Mouse (Mus musculus) lung, embryonic 15.5 days (tissue): ENCODE data around the gene Ndufs2. TPM values are rescaled to one million over a fixed set of nuclear protein-coding genes. Genes with fewer than 3 reads are reported as not detected.

Source experiments
- ATAC-seq: fragments of 200-750 bp; cut with Nextera tagmentation; 2 replicates; pipeline ENCODE4 v1.8.0; 2017; ENCODE audit warnings: moderate number of reproducible peaks, borderline replicate concordance; ENCODE audit not compliant: low FRiP score, low TSS enrichment; ENCODE audit errors: extremely low read depth
- H3K27ac ChIP-seq: fragments of 300-500 bp; sonication (generic); 2 replicates; pipeline ENCODE4 v1.5.1; 2015; ENCODE audit warnings: moderate library complexity, mild to moderate bottlenecking, inconsistent platforms
- H3K27me3 ChIP-seq: fragments of 300-500 bp; sonication (generic); 2 replicates; pipeline ENCODE4 v1.6.1; 2015; ENCODE audit warnings: inconsistent platforms
- H3K36me3 ChIP-seq: fragments of 300-500 bp; sonication (generic); 2 replicates; pipeline ENCODE4 v1.6.1; 2015; ENCODE audit warnings: inconsistent platforms
- H3K4me1 ChIP-seq: fragments of 300-500 bp; sonication (generic); 2 replicates; pipeline ENCODE4 v1.6.1; 2015; ENCODE audit warnings: inconsistent platforms
- H3K4me2 ChIP-seq: fragments of 300-500 bp; sonication (generic); 2 replicates; pipeline ENCODE4 v1.6.1; 2015; ENCODE audit warnings: inconsistent platforms, mild to moderate bottlenecking, moderate library complexity
- H3K4me3 ChIP-seq: fragments of 300-500 bp; sonication (generic); 2 replicates; pipeline ENCODE4 v1.5.1; 2015; ENCODE audit warnings: mild to moderate bottlenecking, inconsistent platforms
- H3K9ac ChIP-seq: fragments of 300-500 bp; sonication (generic); 2 replicates; pipeline ENCODE4 v1.6.1; 2015; ENCODE audit warnings: inconsistent platforms
- H3K9me3 ChIP-seq: fragments of 300-500 bp; sonication (generic); 2 replicates; pipeline ENCODE4 v1.6.1; 2016; ENCODE audit warnings: inconsistent platforms
- WGBS: fragments of 180-500 bp; shearing (Covaris S2); methylation state at CpG from one replicate; pipeline ENCODE4 v1.1.7; 2015; 5-methylcytosine and 5-hydroxymethylcytosine counted together
- polyA plus RNA-seq: library from polyadenylated mRNA; unstranded; fragments of >200 nt; fragmentation: Nextera tagmentation; extraction: Ambion mirVana; gene quantifications from 2 replicates; pipeline ENCODE4 v1.2.1, GENCODE M21; 2015

Gene Ndufs2
- polyA plus RNA-seq, 1 experiment from 2014 or later: 241 TPM

DNA sequence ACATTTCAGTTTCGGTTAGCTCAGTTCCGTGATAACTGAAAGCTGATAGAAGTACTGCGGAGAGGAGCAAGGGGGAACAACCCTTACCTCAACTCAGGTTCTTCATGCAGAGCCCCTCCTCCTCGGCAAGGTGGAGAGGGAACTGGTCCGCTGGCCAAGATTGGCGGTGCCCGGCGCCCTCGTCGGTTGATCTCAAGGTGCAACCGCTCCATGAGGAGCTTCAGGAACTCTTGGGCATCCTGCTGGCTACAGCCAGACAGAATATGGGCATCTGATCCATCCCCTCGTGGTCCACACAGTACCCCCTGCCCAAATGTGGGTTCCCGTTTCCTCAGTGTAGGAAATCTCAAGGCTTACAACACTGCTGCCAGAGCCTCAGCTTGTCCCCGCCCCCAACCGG, 33.3 kb upstream of the Ndufs2 start:
- no peak for ATAC-seq
- no peaks in the 10 kb centered on the region for H3K9me3 ChIP-seq
- 91% methylated on average over 15 of the region's 15 CpGs for WGBS
- peaks cover 34% of the 10 kb centered on the region for H3K4me1 ChIP-seq
- no peak overlapping the region for H3K4me3 ChIP-seq
- no peak overlapping the region for H3K9ac ChIP-seq
- no peaks in the 10 kb centered on the region for H3K27me3 ChIP-seq
- peaks cover 54% of the 10 kb centered on the region for H3K36me3 ChIP-seq
- H3K4me2 ChIP-seq: no peak overlapping the region
- no peak overlapping the region for H3K27ac ChIP-seq

DNA sequence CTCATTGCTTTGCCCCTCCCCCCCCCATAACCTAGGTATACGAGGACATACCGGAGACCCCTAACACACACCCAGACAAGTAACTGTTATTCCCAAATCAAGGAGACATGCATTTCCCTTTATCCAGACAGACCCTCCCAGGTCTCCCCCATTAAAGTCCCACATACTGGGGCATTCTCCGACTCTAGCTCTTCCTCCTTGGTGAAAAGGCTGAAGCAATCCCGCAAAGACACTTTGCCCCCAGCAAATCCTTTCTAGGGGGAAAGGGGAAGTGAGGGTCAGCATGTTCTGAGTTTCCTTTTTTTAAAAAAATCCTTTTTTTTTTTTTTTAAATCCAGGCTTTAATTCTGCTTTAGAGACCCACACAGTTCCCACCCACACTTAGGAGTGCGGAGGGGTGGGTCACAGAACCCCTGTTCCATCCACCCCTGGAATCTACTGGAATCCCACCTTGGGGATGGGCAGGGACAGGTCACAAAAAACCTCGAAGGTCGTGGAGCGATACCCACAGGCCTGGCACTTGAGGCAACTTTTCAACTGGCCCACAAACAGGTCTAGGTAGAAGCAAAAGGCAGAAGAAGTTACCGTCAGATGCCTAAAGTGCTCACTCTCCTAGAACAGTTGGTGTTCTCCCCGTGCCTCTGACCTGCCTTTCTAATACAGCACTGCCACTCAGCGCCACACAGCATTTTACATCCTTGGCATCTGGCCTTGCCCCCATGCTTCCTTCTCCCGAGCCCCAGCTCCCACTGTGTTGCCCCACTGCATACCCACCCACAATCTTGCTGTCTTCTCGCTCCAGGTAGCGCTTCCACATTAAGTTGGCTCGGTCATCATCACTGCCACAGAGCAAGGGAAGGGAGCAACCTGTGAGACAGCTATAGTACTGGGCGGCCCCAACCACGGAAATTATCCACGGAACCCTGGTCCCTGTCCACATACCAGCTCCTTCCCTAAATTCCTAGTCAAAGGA, 32.3 kb upstream of the Ndufs2 start:
- H3K4me3 ChIP-seq: no peak overlapping the region
- no peak for ATAC-seq
- no peak overlapping the region for H3K9ac ChIP-seq
- no peak overlapping the region for H3K27ac ChIP-seq
- peaks cover 36% of the 10 kb centered on the region for H3K4me1 ChIP-seq
- no peaks in the 10 kb centered on the region for H3K9me3 ChIP-seq
- H3K27me3 ChIP-seq: no peaks in the 10 kb centered on the region
- 92% methylated on average over 18 of the region's 18 CpGs for WGBS
- H3K4me2 ChIP-seq: no peak overlapping the region
- peaks cover 47% of the 10 kb centered on the region for H3K36me3 ChIP-seq

DNA sequence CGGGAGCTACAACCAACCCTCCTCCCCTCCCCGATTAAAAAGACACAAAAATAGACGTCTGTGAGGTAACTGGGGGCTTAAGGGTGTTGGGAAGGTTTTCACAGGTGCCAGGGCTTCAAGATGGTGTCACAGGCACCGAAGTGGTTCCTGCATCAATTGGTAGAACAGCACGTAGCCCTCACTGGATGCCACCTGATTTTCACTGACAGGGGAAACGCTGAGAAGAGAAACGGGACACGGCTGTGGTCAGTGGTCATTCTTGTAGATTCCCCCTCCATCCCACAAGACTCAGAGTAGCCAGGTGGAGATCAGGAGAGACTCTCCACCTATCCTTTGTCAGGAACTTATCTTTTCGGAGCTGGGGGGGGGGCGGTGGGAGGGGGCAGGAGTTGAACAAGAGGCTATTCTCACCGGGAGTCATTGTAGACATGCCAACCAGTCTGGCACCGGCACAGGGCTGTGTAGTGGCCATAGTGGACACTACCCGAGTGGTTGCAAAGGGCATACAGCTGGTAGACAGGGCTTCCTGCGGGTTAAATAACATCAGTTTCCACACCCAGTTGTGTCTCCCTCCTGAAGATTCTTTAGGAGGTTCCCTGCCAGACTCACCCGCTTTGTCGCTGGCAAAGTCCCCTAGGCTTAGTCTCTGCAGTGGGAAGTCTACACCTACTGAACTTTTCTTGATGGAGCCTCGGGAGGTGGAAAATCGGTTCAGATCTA, 31.1 kb upstream of the Ndufs2 start:
- H3K9me3 ChIP-seq: no peaks in the 10 kb centered on the region
- no peak for ATAC-seq
- no peak overlapping the region; the same call in 1 of the 2 replicates for H3K9ac ChIP-seq
- H3K27ac ChIP-seq: peak overlapping the region; percentile 88; the same call in 1 of the 2 replicates
- peak overlapping the region; percentile 80; the same call in 1 of the 2 replicates for H3K4me3 ChIP-seq
- H3K36me3 ChIP-seq: peaks cover 52% of the 10 kb centered on the region
- 73% methylated on average over 18 of the region's 18 CpGs for WGBS
- peak overlapping the region; percentile 86 for H3K4me2 ChIP-seq
- H3K4me1 ChIP-seq: peaks cover 29% of the 10 kb centered on the region
- H3K27me3 ChIP-seq: no peaks in the 10 kb centered on the region

DNA sequence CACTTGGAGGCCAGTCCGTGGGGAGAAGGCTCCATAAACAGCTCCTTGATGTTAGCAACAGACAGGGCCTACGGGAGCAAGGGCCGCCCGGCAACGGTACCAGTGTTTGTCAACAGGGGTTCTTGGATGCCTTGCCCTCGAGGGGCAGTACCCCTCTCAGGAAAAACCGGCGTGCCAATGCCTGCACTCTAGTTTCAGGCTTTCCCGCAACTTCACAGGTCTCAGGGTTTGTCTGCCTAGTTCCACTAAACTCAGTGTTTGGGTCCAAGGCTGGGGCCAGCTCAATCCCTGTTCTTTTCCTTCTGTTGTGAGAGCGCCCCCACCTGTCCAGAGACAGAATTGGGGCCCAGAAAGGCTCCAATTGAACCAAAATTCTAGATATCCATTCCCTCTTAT, 30.3 kb upstream of the Ndufs2 start:
- Histone ChIP-seq H3K4me3 (peak overlapping the region; percentile 80), H3K9me3 (no peaks in the 10 kb centered on the region), H3K4me2 (peak overlapping the region; percentile 86), H3K9ac (peak overlapping the region; percentile 59), H3K36me3 (peaks cover 58% of the 10 kb centered on the region), H3K27me3 (no peaks in the 10 kb centered on the region), H3K27ac (peak overlapping the region; percentile 88), H3K4me1 (peaks cover 22% of the 10 kb centered on the region)
- 0% methylated on average over 10 of the region's 10 CpGs for WGBS
- ATAC-seq: peak; percentile 55

DNA sequence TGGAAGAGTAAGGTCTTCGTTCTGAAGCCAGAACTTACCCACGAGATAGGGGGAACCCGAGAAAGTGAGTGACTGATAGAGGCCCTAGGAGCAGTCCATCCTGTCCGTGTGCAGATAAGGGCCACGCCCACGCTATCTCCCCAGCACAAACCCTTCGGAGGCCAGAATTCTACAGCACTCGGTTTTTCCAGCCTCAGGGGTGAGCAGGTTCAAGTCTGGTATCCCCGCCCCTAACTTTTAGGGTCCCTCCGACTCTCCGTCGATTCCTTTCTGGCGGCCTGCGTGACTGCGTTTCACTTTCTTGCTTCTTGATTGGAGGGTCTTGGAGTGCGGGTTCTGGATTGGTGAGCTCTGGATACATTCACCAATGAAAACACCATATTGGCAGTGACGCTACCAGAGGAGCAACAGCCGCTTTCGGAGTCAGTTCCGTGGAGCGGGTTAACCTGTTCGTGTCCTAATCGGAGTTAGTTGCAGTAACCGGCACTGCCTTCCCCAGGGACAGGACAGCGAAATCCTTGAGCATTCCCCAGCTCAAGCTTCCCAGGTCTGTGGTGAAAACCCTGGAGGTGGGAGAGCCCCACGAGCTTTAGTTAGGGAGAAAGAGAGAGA, 29.8 kb upstream of the Ndufs2 start, which contains the start of gene Ppox:
Gene Ppox, minus strand, starts transcription at position 271 of the 612 bp plus-strand sequence.
- peak within 1 kb of the TSS; percentile 75 for H3K9ac ChIP-seq
- H3K4me3 ChIP-seq: peak within 1 kb of the TSS; percentile 80
- WGBS: under 1% methylated on average over 26 of the region's 26 CpGs
- H3K27ac ChIP-seq: peak within 1 kb of the TSS; percentile 88
- H3K36me3 ChIP-seq: peaks cover 58% of the 10 kb centered on the region
- no peaks in the 10 kb centered on the region for H3K27me3 ChIP-seq
- ATAC-seq: peak; percentile 97
- no peaks in the 10 kb centered on the region for H3K9me3 ChIP-seq
- peak within 1 kb of the TSS; percentile 86 for H3K4me2 ChIP-seq
- peaks cover 18% of the 10 kb centered on the region for H3K4me1 ChIP-seq

DNA sequence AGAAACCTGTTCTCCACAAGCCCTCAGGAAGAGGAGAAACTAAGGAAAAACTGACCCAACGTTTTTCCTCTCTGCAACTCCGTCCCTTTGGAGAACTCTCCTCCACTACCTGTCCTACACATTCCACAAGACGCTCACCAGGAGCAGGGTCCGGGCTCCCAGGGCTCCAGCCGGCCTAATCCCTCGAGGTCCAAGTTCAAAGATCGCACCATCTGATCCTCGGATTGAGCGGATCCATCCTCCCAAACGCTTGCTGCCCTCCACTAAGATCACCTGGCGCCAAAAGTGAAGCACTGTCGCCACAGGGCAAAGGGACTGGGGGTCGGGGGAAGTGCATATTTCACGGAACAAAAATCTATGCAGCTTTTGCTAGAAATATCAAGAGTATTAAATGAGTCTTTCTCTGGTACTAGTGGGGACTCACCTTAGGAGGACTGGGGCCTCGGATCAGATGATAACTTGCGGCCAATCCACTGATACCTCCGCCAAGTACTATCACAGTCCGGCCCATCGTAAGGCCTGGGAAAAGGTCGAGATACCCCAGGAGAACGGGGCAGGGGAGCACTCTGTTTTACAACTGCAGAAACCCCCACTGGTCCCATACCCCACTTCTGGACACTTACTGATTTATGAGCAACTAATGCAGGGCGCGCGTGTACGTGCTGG, 29.2 kb upstream of the Ndufs2 start:
- H3K4me3 ChIP-seq: peak overlapping the region; percentile 80
- H3K4me1 ChIP-seq: peaks cover 18% of the 10 kb centered on the region
- H3K27ac ChIP-seq: peak overlapping the region; percentile 53
- no peaks in the 10 kb centered on the region for H3K27me3 ChIP-seq
- H3K36me3 ChIP-seq: peaks cover 58% of the 10 kb centered on the region
- H3K9ac ChIP-seq: peak overlapping the region; percentile 75
- no peaks in the 10 kb centered on the region for H3K9me3 ChIP-seq
- under 1% methylated on average over 25 of the region's 25 CpGs for WGBS
- ATAC-seq: peak; percentile 9; the same call in 1 of the 2 replicates
- peak overlapping the region; percentile 86 for H3K4me2 ChIP-seq

DNA sequence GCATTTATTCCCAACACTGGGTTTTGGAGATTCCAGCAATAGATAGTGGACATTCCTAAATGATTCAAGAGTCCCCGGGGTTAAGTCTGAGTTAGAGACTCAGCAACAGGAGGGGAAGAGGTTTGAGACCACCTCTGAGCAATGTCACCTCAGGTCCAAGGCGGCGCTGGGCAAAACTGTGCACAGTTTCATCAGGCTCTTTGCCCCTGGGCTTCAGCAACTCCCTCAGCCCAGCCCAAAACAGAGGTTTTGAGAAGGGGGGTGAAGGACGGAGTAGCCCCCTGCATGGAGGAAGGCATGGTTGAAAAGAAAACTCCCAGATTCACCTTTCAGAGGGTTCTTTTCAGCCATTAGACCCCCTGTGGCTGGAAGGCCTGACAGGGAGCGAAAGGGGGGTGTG, 28.5 kb upstream of the Ndufs2 start:
- Histone ChIP-seq H3K4me2 (peak overlapping the region; percentile 86), H3K4me1 (peaks cover 18% of the 10 kb centered on the region), H3K27ac (no peak overlapping the region), H3K9me3 (no peaks in the 10 kb centered on the region), H3K36me3 (peaks cover 57% of the 10 kb centered on the region), H3K4me3 (peak overlapping the region; percentile 80), H3K27me3 (no peaks in the 10 kb centered on the region), H3K9ac (peak overlapping the region; percentile 75)
- 51% methylated on average over 5 of the region's 5 CpGs for WGBS
- no peak for ATAC-seq

DNA sequence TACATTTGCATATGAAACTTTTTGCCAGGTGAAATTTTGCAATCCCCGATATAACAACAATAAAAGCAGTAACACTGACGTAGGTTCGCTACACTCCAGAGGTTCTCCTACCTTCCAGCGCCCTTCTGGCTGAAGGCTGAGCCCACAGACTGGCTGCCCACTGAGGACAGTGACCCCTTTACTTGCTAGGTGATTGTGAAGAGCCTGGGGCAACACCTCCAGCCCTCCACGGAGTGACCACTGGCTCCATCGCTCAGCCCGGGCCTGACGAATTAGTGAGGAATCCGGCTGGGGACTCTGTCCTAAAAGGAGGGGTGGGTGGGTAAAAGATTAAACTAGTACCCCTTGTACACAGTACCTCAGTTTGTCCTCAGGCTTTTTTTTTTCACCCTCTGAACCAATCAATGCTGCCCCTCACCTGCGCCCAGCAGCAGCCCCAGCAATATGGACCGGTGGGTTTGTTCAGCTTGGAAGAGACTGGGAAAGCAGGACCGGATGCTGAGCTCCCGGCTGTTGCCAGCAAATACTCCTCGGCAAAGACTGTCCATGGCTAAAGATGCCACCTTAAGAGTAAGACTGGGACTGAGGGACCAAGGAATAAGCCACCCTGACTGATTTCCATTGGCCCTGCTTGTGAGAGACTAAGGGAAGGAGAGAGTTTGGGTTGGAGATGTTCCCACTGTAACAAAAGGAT, 28.0 kb upstream of the Ndufs2 start:
- Histone ChIP-seq H3K27ac (no peak overlapping the region), H3K9ac (no peak overlapping the region), H3K27me3 (no peaks in the 10 kb centered on the region), H3K4me2 (peak overlapping the region; percentile 86; the same call in 1 of the 2 replicates), H3K4me1 (peaks cover 18% of the 10 kb centered on the region), H3K9me3 (no peaks in the 10 kb centered on the region), H3K4me3 (peak overlapping the region; percentile 80; the same call in 1 of the 2 replicates), H3K36me3 (peaks cover 58% of the 10 kb centered on the region)
- no peak for ATAC-seq
- 81% methylated on average over 14 of the region's 14 CpGs for WGBS

DNA sequence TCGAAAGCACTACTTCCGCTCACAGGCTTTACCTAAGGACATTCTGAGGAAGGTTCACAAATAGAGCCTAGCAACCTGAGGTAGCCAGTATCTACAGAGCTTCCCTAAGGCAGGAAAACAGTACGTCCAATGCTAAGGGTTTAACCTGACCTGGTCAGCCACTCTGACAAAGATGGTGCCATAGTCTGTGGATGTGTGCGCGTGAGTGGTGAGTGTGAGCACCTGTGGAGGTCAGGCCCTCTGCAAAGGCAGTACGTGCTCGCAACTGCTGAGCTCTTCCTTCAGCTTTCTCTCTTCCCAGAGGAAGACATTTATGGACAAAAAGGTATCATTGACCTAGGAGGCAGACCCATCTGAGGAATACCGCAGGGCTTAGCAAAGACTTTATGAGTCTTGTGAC, 27.2 kb upstream of the Ndufs2 start:
- H3K27me3 ChIP-seq: no peaks in the 10 kb centered on the region
- peaks cover 18% of the 10 kb centered on the region for H3K4me1 ChIP-seq
- no peaks in the 10 kb centered on the region for H3K9me3 ChIP-seq
- no peak for ATAC-seq
- 88% methylated on average over 8 of the region's 8 CpGs for WGBS
- H3K9ac ChIP-seq: no peak overlapping the region
- no peak overlapping the region for H3K4me3 ChIP-seq
- peaks cover 61% of the 10 kb centered on the region for H3K36me3 ChIP-seq
- H3K4me2 ChIP-seq: no peak overlapping the region
- no peak overlapping the region for H3K27ac ChIP-seq

DNA sequence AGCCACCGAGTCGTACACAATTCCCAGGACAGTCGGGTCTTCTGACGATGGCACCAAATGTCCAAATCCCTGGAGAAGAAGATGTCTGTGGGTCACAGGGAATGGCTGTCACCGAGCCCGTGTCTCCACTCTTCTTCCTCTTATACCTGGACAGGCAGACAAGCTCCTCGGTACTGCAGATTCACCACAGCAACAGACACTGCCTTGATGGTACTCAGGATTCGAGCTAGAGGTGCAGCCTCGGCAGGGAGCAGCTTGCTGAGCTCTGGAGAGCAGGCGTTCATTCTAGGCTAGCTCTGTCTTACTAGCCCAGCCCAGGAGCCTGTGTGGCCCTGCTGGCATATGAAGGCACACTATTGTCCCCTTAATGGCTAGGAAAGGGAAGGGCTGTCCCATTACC, 26.5 kb upstream of the Ndufs2 start:
- H3K27me3 ChIP-seq: no peaks in the 10 kb centered on the region
- 85% methylated on average over 10 of the region's 10 CpGs for WGBS
- H3K27ac ChIP-seq: no peak overlapping the region
- H3K36me3 ChIP-seq: peaks cover 58% of the 10 kb centered on the region
- H3K9me3 ChIP-seq: no peaks in the 10 kb centered on the region
- no peak for ATAC-seq
- no peak overlapping the region for H3K4me3 ChIP-seq
- no peak overlapping the region for H3K4me2 ChIP-seq
- H3K4me1 ChIP-seq: peaks cover 18% of the 10 kb centered on the region
- no peak overlapping the region for H3K9ac ChIP-seq
